Mouse (Mus musculus) layer of hippocampus, adult 18-20 months (tissue): Measurements from ENCODE around the gene Cenpc1. TPM values are rescaled to one million over a fixed set of nuclear protein-coding genes. Genes with fewer than 3 reads are reported as not detected.

Source experiments
- DNase-seq, 2 experiments: peaks; one replicate each; pipeline ENCODE4 v3.0.0; 2022; ENCODE audit warnings: low spot score in 2 of 2
- total RNA-seq, 2 experiments: library from RNA; stranded (reverse); gene quantifications; 2 replicates each; pipeline ENCODE4 v1.2.3; 2021

Cenpc1 gene
- total RNA-seq, 2 experiments from 2014 or later, result 21.4 TPM

- DNase-seq, result peak; percentile 36 to 75
Observed at GRCm38 (mm10) chr5:85996545-85997510, 68.6 kb downstream of the Cenpc1 start.

- no peak for DNase-seq
Observed at GRCm38 (mm10) chr5:85994551-85994950, 70.8 kb downstream of the Cenpc1 start.

- DNase-seq, result no peak
Observed at GRCm38 (mm10) chr5:85992805-85993721, 72.3 kb downstream of the Cenpc1 start.

GRCm38 (mm10) chr5:85992055-85992454, 73.3 kb downstream of the Cenpc1 start:
- peak in 1 of 2 experiments; percentile 49 for DNase-seq

GRCm38 (mm10) chr5:85987516-85987863, 77.9 kb downstream of the Cenpc1 start:
- DNase-seq, result no peak

GRCm38 (mm10) chr5:85986734-85987515, 78.5 kb downstream of the Cenpc1 start:
- DNase-seq, result no peak

GRCm38 (mm10) chr5:85977646-85978426, 87.5 kb downstream of the Cenpc1 start:
- no peak for DNase-seq

GRCm38 (mm10) chr5:85962791-85963190, 102.6 kb downstream of the Cenpc1 start:
- DNase-seq, result no peak

Other genes starting within 250 kb of the Cenpc1 start
- gene Stap1, start 6.2 kb upstream of the Cenpc1 start, total RNA-seq, result under 1 TPM in 1 of 2 experiments, not detected in 1; 0.12 TPM
- 10 to 100 TPM; 20.7 to 22.5 TPM for gene Uba6, start 107.2 kb upstream of the Cenpc1 start, total RNA-seq
- not detected for gene Gnrhr, start 132.3 kb upstream of the Cenpc1 start, total RNA-seq
- not detected for gene Tmprss11c, start 223.7 kb upstream of the Cenpc1 start, total RNA-seq